ENCODE assay signal across 10 mouse cellular contexts in genomic region chr5:140387236-140387635, GRCm38 (mm10). TPM values are rescaled to one million over a fixed set of nuclear protein-coding genes. Genes with fewer than 3 reads are reported as not detected.
DNase-seq lines count a peak whose midpoint lies in the region; ATAC-seq and TF ChIP-seq lines count a peak whose summit lies in the region.
"Had no signal": no experiment of that assay in that cellular context is flagged by ENCODE, and none has a peak within 500 bp of the region (broad histone marks: within the 10 kb centered on the region; RNA-seq: fewer than 3 reads in every experiment).

No protein-coding gene starts in this region.

- TF ChIP-seq CTCF in kidney, adult 2 months (conservative IDR thresholded peaks at IDR 0.05; ENCODE audit: insufficient read depth, insufficient read length, low read depth, low read length): no peak
- no peak for TF ChIP-seq CTCF in spleen, adult 2 months (IDR thresholded peaks at IDR 0.05; ENCODE audit: extremely low read depth, insufficient read depth, insufficient read length, insufficient replicate concordance)

- ATAC-seq in limb, embryonic 13.5 days (ENCODE audit: low FRiP score, low read depth): no peak

- H3K9me3 ChIP-seq in limb, embryonic 13.5 days: no peaks in the 10 kb centered on the region

- DNase-seq in kidney, adult 2 months: peak; percentile 59
- no peak for DNase-seq in kidney, postnatal 25 days
- DNase-seq in spleen, adult 2 months (ENCODE audit: low read depth in 1 of 2, low spot score in 2 of 2): no peak
- no peak for DNase-seq in spleen, postnatal 14 days (ENCODE audit: low spot score in 2 of 2)
- DNase-seq in adipocyte (ENCODE audit: low spot score): no peak
- no peak for DNase-seq in testis, postnatal 10 days (ENCODE audit: low spot score)
- DNase-seq: adrenal gland, postnatal 14 days had no signal

- H3K36me3 ChIP-seq in kidney, adult 2 months (ENCODE audit: control insufficient read depth, insufficient read depth, low read length): no peaks in the 10 kb centered on the region
- peaks cover 1% of the 10 kb centered on the region; the same call in 1 of the 2 replicates for H3K36me3 ChIP-seq in spleen, adult 2 months (ENCODE audit: control insufficient read depth, insufficient read depth, low read length)
- no peaks in the 10 kb centered on the region for H3K36me3 ChIP-seq in limb, embryonic 13.5 days

- peak overlapping the region; percentile 94 for H3K4me2 ChIP-seq in limb, embryonic 13.5 days (replicated peaks)

- H3K27me3 ChIP-seq in kidney, adult 2 months (replicated peaks; ENCODE audit: control insufficient read depth, insufficient read depth, low read length): no peaks in the 10 kb centered on the region
- H3K27me3 ChIP-seq in spleen, adult 2 months (ENCODE audit: control insufficient read depth, insufficient read depth, low read length): no peaks in the 10 kb centered on the region
- no peaks in the 10 kb centered on the region for H3K27me3 ChIP-seq in limb, embryonic 13.5 days

- WGBS in kidney, adult 2 months: 40% methylated on average over 7 of the region's 7 CpGs
- WGBS in spleen, adult 2 months: 45% methylated on average over 7 of the region's 7 CpGs
- 90% methylated on average over 7 of the region's 7 CpGs for WGBS in limb, embryonic 13.5 days

- TF ChIP-seq POLR2A in kidney, adult 2 months (IDR thresholded peaks at IDR 0.05; ENCODE audit: low read depth, low read length): no peak
- no peak for TF ChIP-seq POLR2A in spleen, adult 2 months (IDR thresholded peaks at IDR 0.05; ENCODE audit: low read depth, low read length)

- H3K4me3 ChIP-seq in kidney, adult 2 months (ENCODE audit: insufficient read depth, low read depth, low read length): peak overlapping the region; percentile 6; the same call in 1 of the 2 replicates
- peak overlapping the region; percentile 64 for H3K4me3 ChIP-seq in spleen, adult 2 months (ENCODE audit: extremely low read depth, insufficient read depth, insufficient read length)
- H3K4me3 ChIP-seq in limb, embryonic 13.5 days: no peak overlapping the region

- H3K9ac ChIP-seq in limb, embryonic 13.5 days: no peak overlapping the region

- peaks cover 38% of the 10 kb centered on the region for H3K4me1 ChIP-seq in kidney, adult 2 months (ENCODE audit: control insufficient read depth, insufficient read depth, low read length)
- H3K4me1 ChIP-seq in spleen, adult 2 months (ENCODE audit: control insufficient read depth, insufficient read depth, insufficient read length): peaks cover 6% of the 10 kb centered on the region
- peaks cover 31% of the 10 kb centered on the region for H3K4me1 ChIP-seq in limb, embryonic 13.5 days

- H3K27ac ChIP-seq in kidney, adult 2 months (ENCODE audit: insufficient read depth, low read depth, low read length): peak overlapping the region; percentile 33
- H3K27ac ChIP-seq in spleen, adult 2 months (ENCODE audit: insufficient read depth, low read length): peak overlapping the region; percentile 56
- no peak overlapping the region for H3K27ac ChIP-seq in limb, embryonic 13.5 days

RNA-seq across cellular contexts. Expression of gene Snx8, which starts 1.8 kb away (rescaled TPM):
- 77.5 and 79.7 TPM in 2 replicates for polyA plus RNA-seq in kidney, adult 2 months (2012; rRNA removed)
- 42.3 and 44.9 TPM in 2 replicates for polyA plus RNA-seq in spleen, adult 2 months (2012; rRNA removed)
- 23.7 and 25.8 TPM in 2 replicates for polyA plus RNA-seq in limb, embryonic 13.5 days (2015; fragmentation: Nextera tagmentation; extraction: Ambion mirVana)

RNA-seq across cellular contexts. Expression of gene Eif3b, which starts 31.9 kb away (rescaled TPM):
- 73.5 and 76.0 TPM in 2 replicates for polyA plus RNA-seq in kidney, adult 2 months (2012; rRNA removed)
- polyA plus RNA-seq in spleen, adult 2 months (2012; rRNA removed): 72.1 and 74.3 TPM in 2 replicates
- polyA plus RNA-seq in limb, embryonic 13.5 days (2015; fragmentation: Nextera tagmentation; extraction: Ambion mirVana): 101 and 111 TPM in 2 replicates

RNA-seq across cellular contexts. Expression of gene Mrm2, which starts 55.5 kb away (rescaled TPM):
- polyA plus RNA-seq in kidney, adult 2 months (2012; rRNA removed): 12.7 and 15.1 TPM in 2 replicates
- polyA plus RNA-seq in spleen, adult 2 months (2012; rRNA removed): 3.7 and 4.1 TPM in 2 replicates
- polyA plus RNA-seq in limb, embryonic 13.5 days (2015; fragmentation: Nextera tagmentation; extraction: Ambion mirVana): 23.2 and 24.1 TPM in 2 replicates

RNA-seq across cellular contexts. Expression of gene Gm4869, which starts 58.2 kb away (rescaled TPM):
- polyA plus RNA-seq in kidney, adult 2 months (2012; rRNA removed): 0.03 TPM in 1 of 2 replicates, not detected in the other
- polyA plus RNA-seq in spleen, adult 2 months (2012; rRNA removed): 0.07 and 0.12 TPM in 2 replicates
- polyA plus RNA-seq in limb, embryonic 13.5 days (2015; fragmentation: Nextera tagmentation; extraction: Ambion mirVana): not detected in 2 replicates
- polyA plus RNA-seq: intestine, embryonic 14.5 days; liver, adult 2 months had no signal
